ENCODE assay signal across 27 mouse cellular contexts in genomic region chr7:75439570-75439969, GRCm38 (mm10).
"Had no signal": no experiment of that assay in that cellular context is flagged by ENCODE, and none has a peak within 500 bp of the region (broad histone marks: within the 10 kb centered on the region; RNA-seq: fewer than 3 reads in every experiment).

No protein-coding gene starts in this region.

- H3K27me3 ChIP-seq: heart, embryonic 12.5 days; heart, embryonic 13.5 days; heart, embryonic 15.5 days; hindbrain, embryonic 12.5 days; hindbrain, embryonic 13.5 days; hindbrain, embryonic 15.5 days; intestine, embryonic 15.5 days; kidney, embryonic 15.5 days had no signal

- DNase-seq: heart, postnatal 14 days; heart, postnatal 36 days; heart, postnatal 4 days; kidney, adult 11 months; kidney, adult 18-20 months; kidney, adult 8-10 months; kidney, postnatal 10 days; kidney, postnatal 14 days; kidney, postnatal 25 days; kidney, postnatal 4 days; layer of hippocampus, adult 9-11 months; layer of hippocampus, postnatal 36 days had no signal

- H3K36me3 ChIP-seq: heart, embryonic 12.5 days; heart, embryonic 13.5 days; heart, embryonic 15.5 days; hindbrain, embryonic 10.5 days; hindbrain, embryonic 12.5 days; hindbrain, embryonic 13.5 days; hindbrain, embryonic 15.5 days; intestine, embryonic 15.5 days; kidney, embryonic 15.5 days had no signal

- H3K4me1 ChIP-seq: heart, embryonic 12.5 days; heart, embryonic 13.5 days; heart, embryonic 15.5 days; hindbrain, embryonic 13.5 days; hindbrain, embryonic 15.5 days; intestine, embryonic 15.5 days had no signal

- H3K4me2 ChIP-seq: heart, embryonic 11.5 days; heart, embryonic 12.5 days; heart, embryonic 13.5 days; heart, embryonic 15.5 days; hindbrain, embryonic 12.5 days; hindbrain, embryonic 13.5 days; hindbrain, embryonic 14.5 days; hindbrain, embryonic 15.5 days; intestine, embryonic 15.5 days; kidney, embryonic 15.5 days had no signal

- H3K9me3 ChIP-seq: heart, embryonic 13.5 days; heart, embryonic 15.5 days; hindbrain, embryonic 12.5 days; hindbrain, embryonic 13.5 days; hindbrain, embryonic 15.5 days; intestine, embryonic 15.5 days; kidney, embryonic 15.5 days had no signal

- H3K4me3 ChIP-seq: heart, embryonic 12.5 days; heart, embryonic 13.5 days; heart, embryonic 15.5 days; hindbrain, embryonic 10.5 days; hindbrain, embryonic 12.5 days; hindbrain, embryonic 13.5 days; hindbrain, embryonic 15.5 days; intestine, embryonic 15.5 days; kidney, embryonic 15.5 days; layer of hippocampus, adult 2 months; left cerebral cortex, adult 2 months had no signal

- H3K27ac ChIP-seq: heart, embryonic 13.5 days; heart, embryonic 15.5 days; hindbrain, embryonic 10.5 days; hindbrain, embryonic 12.5 days; hindbrain, embryonic 13.5 days; hindbrain, embryonic 14.5 days; hindbrain, embryonic 15.5 days; hindbrain, postnatal 0 days; intestine, embryonic 15.5 days; kidney, embryonic 15.5 days; kidney, postnatal 0 days; layer of hippocampus, adult 2 months; left cerebral cortex, adult 2 months had no signal

- H3K9ac ChIP-seq: heart, embryonic 12.5 days; heart, embryonic 13.5 days; heart, embryonic 15.5 days; hindbrain, embryonic 12.5 days; hindbrain, embryonic 13.5 days; hindbrain, embryonic 14.5 days; hindbrain, embryonic 15.5 days; intestine, embryonic 15.5 days; kidney, embryonic 15.5 days had no signal
